Comparison of ENCODE assay signal across 8 mouse cellular contexts in genomic region chr17:56080781-56081585, GRCm38 (mm10). TPM values are rescaled to one million over a fixed set of nuclear protein-coding genes. Genes with fewer than 3 reads are reported as not detected.
DNase-seq lines count a peak whose midpoint lies in the region; ATAC-seq and TF ChIP-seq lines count a peak whose summit lies in the region.

No protein-coding gene starts in this region.

- H3K27ac ChIP-seq in forebrain, embryonic 12.5 days: peak overlapping the region; percentile 73
- H3K27ac ChIP-seq in intestine, postnatal 0 days (ENCODE audit: low read depth, low read length): no peak overlapping the region
- no peak overlapping the region for H3K27ac ChIP-seq in liver, embryonic 14.5 days

- ATAC-seq in forebrain, embryonic 12.5 days (ENCODE audit: low FRiP score): peak; percentile 66
- no peak for ATAC-seq in intestine, postnatal 0 days
- ATAC-seq in liver, embryonic 14.5 days (ENCODE audit: insufficient read depth): no peak
- ATAC-seq in erythroid progenitor cell, adult 5-6 weeks (replicated peaks; ENCODE audit: low FRiP score, poor library complexity, severe bottlenecking): no peak

- DNase-seq in cerebellum, adult 9-10 months: peak; percentile 55
- DNase-seq in cerebellum, adult 11 months: no peak
- DNase-seq in Muller cell, postnatal 12 days (ENCODE audit: inconsistent ontology term): peak; percentile 84
- no peak for DNase-seq in liver, embryonic 14.5 days (ENCODE audit: low read depth in 3 of 3, low spot score in 3 of 3)
- peak; percentile 52 for DNase-seq in retina, postnatal 7 days (ENCODE audit: low read depth, low spot score)

- H3K9me3 ChIP-seq in forebrain, embryonic 12.5 days: no peaks in the 10 kb centered on the region
- H3K9me3 ChIP-seq in intestine, postnatal 0 days (ENCODE audit: control insufficient read depth): no peaks in the 10 kb centered on the region
- H3K9me3 ChIP-seq in liver, embryonic 14.5 days (ENCODE audit: control insufficient read depth, low read length): no peaks in the 10 kb centered on the region

- H3K4me1 ChIP-seq in forebrain, embryonic 12.5 days: peaks cover 28% of the 10 kb centered on the region
- no peaks in the 10 kb centered on the region for H3K4me1 ChIP-seq in intestine, postnatal 0 days (replicated peaks; ENCODE audit: control insufficient read depth, insufficient read depth, low read length)
- H3K4me1 ChIP-seq in liver, embryonic 14.5 days (replicated peaks; ENCODE audit: control insufficient read depth in 2 of 2, insufficient read depth in 2 of 2, low read length in 1 of 2): peaks cover 12% of the 10 kb centered on the region in 2 experiments

- TF ChIP-seq CTCF in intestine, postnatal 0 days (IDR thresholded peaks at IDR 0.05; ENCODE audit: low read depth): 0 out of 2 replicates have a peak, but pooled peaks have one; percentile 1
- no peak for TF ChIP-seq CTCF in liver, embryonic 14.5 days (IDR thresholded peaks at IDR 0.05; ENCODE audit: low read depth)

- H3K9ac ChIP-seq in forebrain, embryonic 12.5 days: peak overlapping the region; percentile 93
- 0 out of 2 replicates have a peak overlapping the region, but pooled peaks have one; percentile 66 for H3K9ac ChIP-seq in intestine, postnatal 0 days (ENCODE audit: low read depth, low read length)
- peak overlapping the region; percentile 81 for H3K9ac ChIP-seq in liver, embryonic 14.5 days (replicated peaks)

- peak overlapping the region; percentile 99 for H3K4me2 ChIP-seq in forebrain, embryonic 12.5 days
- peak overlapping the region; percentile 97 for H3K4me2 ChIP-seq in intestine, postnatal 0 days (replicated peaks; ENCODE audit: low read depth)
- peak overlapping the region; percentile 84 for H3K4me2 ChIP-seq in liver, embryonic 14.5 days (ENCODE audit: low read depth)

- peak overlapping the region; percentile 91 for H3K4me3 ChIP-seq in forebrain, embryonic 12.5 days (replicated peaks)
- no peak overlapping the region for H3K4me3 ChIP-seq in intestine, postnatal 0 days (ENCODE audit: low read depth, low read length)
- H3K4me3 ChIP-seq in liver, embryonic 14.5 days (ENCODE audit: insufficient read depth in 1 of 2, low read depth in 2 of 2, low read length in 2 of 2): peak overlapping the region; percentile 82 to 85

- H3K36me3 ChIP-seq in forebrain, embryonic 12.5 days (replicated peaks): peaks cover 26% of the 10 kb centered on the region
- peaks cover 3% of the 10 kb centered on the region; the same call in 1 of the 2 replicates for H3K36me3 ChIP-seq in intestine, postnatal 0 days (ENCODE audit: control insufficient read depth, insufficient read depth)
- H3K36me3 ChIP-seq in liver, embryonic 14.5 days (replicated peaks; ENCODE audit: control insufficient read depth, insufficient read depth, low read depth): peaks cover 14% of the 10 kb centered on the region

- no peaks in the 10 kb centered on the region for H3K27me3 ChIP-seq in forebrain, embryonic 12.5 days
- H3K27me3 ChIP-seq in intestine, postnatal 0 days (replicated peaks; ENCODE audit: control insufficient read depth, insufficient read depth, low read length): no peaks in the 10 kb centered on the region
- no peaks in the 10 kb centered on the region for H3K27me3 ChIP-seq in liver, embryonic 14.5 days (ENCODE audit: control insufficient read depth, insufficient read depth, low read length)

- 8% methylated on average over 8 of the region's 8 CpGs for WGBS in forebrain, embryonic 12.5 days
- 17% methylated on average over 8 of the region's 8 CpGs for WGBS in intestine, postnatal 0 days
- 24% methylated on average over 8 of the region's 8 CpGs for WGBS in liver, embryonic 14.5 days (ENCODE audit: insufficient replicate concordance)

- TF ChIP-seq EP300 in liver, embryonic 14.5 days (IDR thresholded peaks at IDR 0.05; ENCODE audit: low read depth): no peak

RNA-seq across cellular contexts. Expression of gene Hdgfl2, which starts 1.5 kb away (rescaled TPM):
- polyA plus RNA-seq in forebrain, embryonic 12.5 days (2016; fragmentation: Nextera tagmentation; extraction: Ambion mirVana): 183 and 188 TPM in 2 replicates
- polyA plus RNA-seq in intestine, postnatal 0 days (2015; fragmentation: Nextera tagmentation; extraction: Ambion mirVana): 25.9 and 33.6 TPM in 2 replicates
- polyA plus RNA-seq in liver, embryonic 14.5 days (2012; rRNA removed): 18.2 and 29.5 TPM in 2 replicates
- polyA plus RNA-seq in liver, embryonic 14.5 days (2014; fragmentation: Nextera tagmentation; extraction: Ambion mirVana): 26.0 and 36.0 TPM in 2 replicates
- total RNA-seq in erythroid progenitor cell, adult 5-6 weeks (2015; ENCODE audit: low replicate concordance): 36.5 and 71.4 TPM in 2 replicates
- 125 and 144 TPM in 2 replicates for total RNA-seq in erythroid progenitor cell, adult 5-6 weeks (2017; ENCODE audit: low replicate concordance)

RNA-seq across cellular contexts. Expression of gene Ubxn6, which starts 6.2 kb away (rescaled TPM):
- polyA plus RNA-seq in forebrain, embryonic 12.5 days (2016; fragmentation: Nextera tagmentation; extraction: Ambion mirVana): 49.7 and 50.8 TPM in 2 replicates
- polyA plus RNA-seq in intestine, postnatal 0 days (2015; fragmentation: Nextera tagmentation; extraction: Ambion mirVana): 42.5 and 47.7 TPM in 2 replicates
- 7.3 TPM in 2 replicates for polyA plus RNA-seq in liver, embryonic 14.5 days (2012; rRNA removed)
- 10.8 and 12.2 TPM in 2 replicates for polyA plus RNA-seq in liver, embryonic 14.5 days (2014; fragmentation: Nextera tagmentation; extraction: Ambion mirVana)
- 4.7 and 8.4 TPM in 2 replicates for total RNA-seq in erythroid progenitor cell, adult 5-6 weeks (2015; ENCODE audit: low replicate concordance)
- 1.9 and 5.6 TPM in 2 replicates for total RNA-seq in erythroid progenitor cell, adult 5-6 weeks (2017; ENCODE audit: low replicate concordance)

RNA-seq across cellular contexts. Expression of gene Plin4, which starts 28.6 kb away (rescaled TPM):
- 0.06 and 0.18 TPM in 2 replicates for polyA plus RNA-seq in forebrain, embryonic 12.5 days (2016; fragmentation: Nextera tagmentation; extraction: Ambion mirVana)
- 0.30 and 0.31 TPM in 2 replicates for polyA plus RNA-seq in intestine, postnatal 0 days (2015; fragmentation: Nextera tagmentation; extraction: Ambion mirVana)
- polyA plus RNA-seq in liver, embryonic 14.5 days (2012; rRNA removed): 0.01 TPM in 2 replicates
- 0.03 TPM in 1 of 2 replicates, not detected in the other for polyA plus RNA-seq in liver, embryonic 14.5 days (2014; fragmentation: Nextera tagmentation; extraction: Ambion mirVana)
- total RNA-seq in erythroid progenitor cell, adult 5-6 weeks (2015; ENCODE audit: low replicate concordance): not detected in 2 replicates
- total RNA-seq in erythroid progenitor cell, adult 5-6 weeks (2017; ENCODE audit: low replicate concordance): not detected in 2 replicates

RNA-seq across cellular contexts. Expression of gene Plin5, which starts 36.4 kb away (rescaled TPM):
- 0.22 TPM in 1 of 2 replicates, not detected in the other for polyA plus RNA-seq in forebrain, embryonic 12.5 days (2016; fragmentation: Nextera tagmentation; extraction: Ambion mirVana)
- polyA plus RNA-seq in intestine, postnatal 0 days (2015; fragmentation: Nextera tagmentation; extraction: Ambion mirVana): 0.10 TPM in 1 of 2 replicates, not detected in the other
- polyA plus RNA-seq in liver, embryonic 14.5 days (2012; rRNA removed): 0.11 and 0.29 TPM in 2 replicates
- 0.34 and 0.35 TPM in 2 replicates for polyA plus RNA-seq in liver, embryonic 14.5 days (2014; fragmentation: Nextera tagmentation; extraction: Ambion mirVana)
- not detected in 2 replicates for total RNA-seq in erythroid progenitor cell, adult 5-6 weeks (2015; ENCODE audit: low replicate concordance)
- not detected in 2 replicates for total RNA-seq in erythroid progenitor cell, adult 5-6 weeks (2017; ENCODE audit: low replicate concordance)

RNA-seq across cellular contexts. Expression of gene Chaf1a, which starts 40.7 kb away (rescaled TPM):
- polyA plus RNA-seq in forebrain, embryonic 12.5 days (2016; fragmentation: Nextera tagmentation; extraction: Ambion mirVana): 39.1 and 43.4 TPM in 2 replicates
- 4.8 and 5.2 TPM in 2 replicates for polyA plus RNA-seq in intestine, postnatal 0 days (2015; fragmentation: Nextera tagmentation; extraction: Ambion mirVana)
- polyA plus RNA-seq in liver, embryonic 14.5 days (2012; rRNA removed): 10.8 and 14.6 TPM in 2 replicates
- 10.2 and 13.0 TPM in 2 replicates for polyA plus RNA-seq in liver, embryonic 14.5 days (2014; fragmentation: Nextera tagmentation; extraction: Ambion mirVana)
- 26.4 and 28.1 TPM in 2 replicates for total RNA-seq in erythroid progenitor cell, adult 5-6 weeks (2015; ENCODE audit: low replicate concordance)
- 32.6 and 39.0 TPM in 2 replicates for total RNA-seq in erythroid progenitor cell, adult 5-6 weeks (2017; ENCODE audit: low replicate concordance)

Comparison
In these comparisons a context has a peak if more than half of its experiments do, and no peak if none do; other contexts are left out.
1. DNase-seq: peak in cerebellum, adult 9-10 months (single experiment), Muller cell, postnatal 12 days (single experiment) and retina, postnatal 7 days (single experiment); none in cerebellum, adult 11 months (single experiment) and liver, embryonic 14.5 days (0 of 3).
2. Peak in every context shown above with its lines, with median percentiles within 50 percentile points of each other: H3K4me2 ChIP-seq and H3K9ac ChIP-seq.